ENCODE assay signal across 8 mouse cellular contexts in the genomic region with DNA sequence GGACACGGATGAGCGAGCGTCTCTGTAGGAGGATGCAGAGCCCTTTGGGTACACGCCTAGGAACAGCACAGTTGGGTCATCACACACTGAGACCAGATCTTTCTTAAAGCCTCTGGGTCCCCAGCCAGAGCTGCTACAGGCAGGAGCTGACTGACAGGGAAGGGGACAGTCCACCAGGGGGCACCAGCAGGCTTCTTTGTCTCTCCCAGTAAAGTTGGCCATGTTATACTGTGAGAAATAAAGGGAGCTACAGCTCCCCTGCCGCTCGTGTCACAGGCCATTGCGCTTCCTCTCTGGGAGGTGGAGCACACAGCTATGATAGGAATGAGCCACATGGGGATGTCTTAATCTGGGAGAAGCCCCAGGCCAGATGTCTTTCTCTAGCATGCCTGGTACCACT. TPM values are rescaled to one million over a fixed set of nuclear protein-coding genes. Genes with fewer than 3 reads are reported as not detected.
DNase-seq lines count a peak whose midpoint lies in the region; ATAC-seq and TF ChIP-seq lines count a peak whose summit lies in the region.

No protein-coding gene starts in this region.

- peak; percentile 85 for DNase-seq in CD4-positive, CD25-positive, alpha-beta regulatory T cell, adult 2 months (ENCODE audit: low read depth, low spot score)
- peak; percentile 93 for DNase-seq in brain, embryonic 14.5 days (ENCODE audit: low read depth)
- peak; percentile 87 for DNase-seq in forebrain, embryonic 10.5 days (ENCODE audit: extremely low spot score, low spot score)
- peak; percentile 90 for DNase-seq in kidney, postnatal 14 days
- DNase-seq in testis, postnatal 14 days (ENCODE audit: low spot score), result peak; percentile 55

- no peak overlapping the region for H3K4me3 ChIP-seq in forebrain, embryonic 10.5 days
- H3K4me3 ChIP-seq in heart, embryonic 14.5 days (ENCODE audit: control insufficient read depth in 1 of 2, insufficient read depth in 1 of 2, low read depth in 1 of 2, low read length in 2 of 2), result no peak overlapping the region
- no peak overlapping the region for H3K4me3 ChIP-seq in liver, embryonic 16.5 days (ENCODE audit: low read depth, low read length)
- H3K4me3 ChIP-seq in olfactory bulb, adult 2 months (ENCODE audit: insufficient read depth, low read depth, low read length), result no peak overlapping the region

- no peaks in the 10 kb centered on the region for H3K9me3 ChIP-seq in forebrain, embryonic 10.5 days
- H3K9me3 ChIP-seq in heart, embryonic 14.5 days (ENCODE audit: control insufficient read depth, low read length), result no peaks in the 10 kb centered on the region
- H3K9me3 ChIP-seq in liver, embryonic 16.5 days (replicated peaks; ENCODE audit: control insufficient read depth, low read length), result no peaks in the 10 kb centered on the region

- TF ChIP-seq CTCF in brain, embryonic 14.5 days (IDR thresholded peaks at IDR 0.05; ENCODE audit: borderline replicate concordance, extremely low read depth, insufficient read depth, insufficient read length), result peak; percentile 90
- TF ChIP-seq CTCF in olfactory bulb, adult 2 months (IDR thresholded peaks at IDR 0.05; ENCODE audit: insufficient read depth, low read depth, low read length), result peak; percentile 64

- H3K4me1 ChIP-seq in forebrain, embryonic 10.5 days, result peaks cover 58% of the 10 kb centered on the region
- peaks cover 7 to 20% of the 10 kb centered on the region in 2 experiments for H3K4me1 ChIP-seq in heart, embryonic 14.5 days (ENCODE audit: control insufficient read depth in 2 of 2, insufficient read depth in 2 of 2, low read length in 2 of 2)
- H3K4me1 ChIP-seq in liver, embryonic 16.5 days (ENCODE audit: control insufficient read depth, low read depth, low read length), result no peaks in the 10 kb centered on the region
- H3K4me1 ChIP-seq in olfactory bulb, adult 2 months (ENCODE audit: control insufficient read depth, insufficient read depth, low read length), result peaks cover 7% of the 10 kb centered on the region; the same call in 1 of the 2 replicates

- no peak overlapping the region for H3K4me2 ChIP-seq in heart, embryonic 14.5 days (ENCODE audit: low read length)
- no peak overlapping the region for H3K4me2 ChIP-seq in liver, embryonic 16.5 days (ENCODE audit: low read depth, low read length)

- H3K27ac ChIP-seq in forebrain, embryonic 10.5 days, result peak overlapping the region; percentile 36
- H3K27ac ChIP-seq in heart, embryonic 14.5 days (replicated peaks in 1 of 2; ENCODE audit: control insufficient read depth in 1 of 2, insufficient read depth in 1 of 2, low read depth in 2 of 2, low read length in 2 of 2), result 0 out of 4 replicates have a peak overlapping the region, but pooled peaks of 1 of the 2 experiments have one; percentile 33
- no peak overlapping the region for H3K27ac ChIP-seq in liver, embryonic 16.5 days (ENCODE audit: low read length)
- H3K27ac ChIP-seq in olfactory bulb, adult 2 months (ENCODE audit: insufficient read depth, low read depth, low read length), result no peak overlapping the region

- no peak overlapping the region for H3K9ac ChIP-seq in heart, embryonic 14.5 days (ENCODE audit: low read length)
- H3K9ac ChIP-seq in liver, embryonic 16.5 days (ENCODE audit: low read depth, low read length), result no peak overlapping the region

- 0 out of 2 replicates have a peak, but pooled peaks have one; percentile 28 for ATAC-seq in heart, embryonic 14.5 days (ENCODE audit: insufficient number of reproducible peaks, insufficient read depth, low FRiP score, low read depth)
- 0 out of 2 replicates have a peak, but pooled peaks have one; percentile 9 for ATAC-seq in liver, embryonic 16.5 days (ENCODE audit: low read depth)

- H3K27me3 ChIP-seq in forebrain, embryonic 10.5 days (ENCODE audit: poor library complexity, severe bottlenecking), result 0 out of 2 replicates have a peak, but pooled peaks cover 3% of the 10 kb centered on the region
- no peaks in the 10 kb centered on the region for H3K27me3 ChIP-seq in heart, embryonic 14.5 days (ENCODE audit: control insufficient read depth, insufficient read depth, low read length)
- no peaks in the 10 kb centered on the region for H3K27me3 ChIP-seq in liver, embryonic 16.5 days (ENCODE audit: control insufficient read depth, insufficient read depth, low read depth, low read length)

- TF ChIP-seq POLR2A in brain, embryonic 14.5 days (IDR thresholded peaks at IDR 0.05; ENCODE audit: borderline replicate concordance, extremely low read depth, insufficient read depth, insufficient read length, poor library complexity, severe bottlenecking), result no peak
- TF ChIP-seq POLR2A in olfactory bulb, adult 2 months (IDR thresholded peaks at IDR 0.05; ENCODE audit: insufficient read depth, low read depth, low read length), result no peak

- WGBS in forebrain, embryonic 10.5 days, result 17% methylated on average over 7 of the region's 7 CpGs
- 23% methylated on average over 7 of the region's 7 CpGs for WGBS in heart, embryonic 14.5 days
- 28% methylated on average over 7 of the region's 7 CpGs for WGBS in liver, embryonic 16.5 days (ENCODE audit: insufficient replicate concordance)
- WGBS in olfactory bulb, adult 2 months, result 18% methylated on average over 7 of the region's 7 CpGs

- H3K36me3 ChIP-seq in forebrain, embryonic 10.5 days (replicated peaks), result peaks cover 82% of the 10 kb centered on the region
- peaks cover 28% of the 10 kb centered on the region for H3K36me3 ChIP-seq in heart, embryonic 14.5 days (ENCODE audit: control insufficient read depth, insufficient read depth, low read length)
- no peaks in the 10 kb centered on the region for H3K36me3 ChIP-seq in liver, embryonic 16.5 days (ENCODE audit: control insufficient read depth, insufficient read depth)

RNA-seq across cellular contexts. Expression of gene Trp53i11, which starts 29.7 kb away (rescaled TPM):
- polyA plus RNA-seq in brain, embryonic 14.5 days (2012; rRNA removed), result 145 and 192 TPM in 2 replicates
- 74.4 and 77.0 TPM in 2 replicates for polyA plus RNA-seq in forebrain, embryonic 10.5 days (2016; fragmentation: Nextera tagmentation; extraction: Ambion mirVana)
- 30.5 and 33.0 TPM in 2 replicates for polyA plus RNA-seq in heart, embryonic 14.5 days (2014; fragmentation: Nextera tagmentation; extraction: Ambion mirVana)
- polyA plus RNA-seq in liver, embryonic 16.5 days (2015; fragmentation: Nextera tagmentation; extraction: Ambion mirVana), result 3.2 and 5.8 TPM in 2 replicates
- 231 TPM in 1 of 2 replicates, not detected in the other for polyA plus RNA-seq in olfactory bulb, adult 2 months (2012; ENCODE audit: insufficient read depth, insufficient read length, low replicate concordance, missing spikeins)
